In the genomic region with DNA sequence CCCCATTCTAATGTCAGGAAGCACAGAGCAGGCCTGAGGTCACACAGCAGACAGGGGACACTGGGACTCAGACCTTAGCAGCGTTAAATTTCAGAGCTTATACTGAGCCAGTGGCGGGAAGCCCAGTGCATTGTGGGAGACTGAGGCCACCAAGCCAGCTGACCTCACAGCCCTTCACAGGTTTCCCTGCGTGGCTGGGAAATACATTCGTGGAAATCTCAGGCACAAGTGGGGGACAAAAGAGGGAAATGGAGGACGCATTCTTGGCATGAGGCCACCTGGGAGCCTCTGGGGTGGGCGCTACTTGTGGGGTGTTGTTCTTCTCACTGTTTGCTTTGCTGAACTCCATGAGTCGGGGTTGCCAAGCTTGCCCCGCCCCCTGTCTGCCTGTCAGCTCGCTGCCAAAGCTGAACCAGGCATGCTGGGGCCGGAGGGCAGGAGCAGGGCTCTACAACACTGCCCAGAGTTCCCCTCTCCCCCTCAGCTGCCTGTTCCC, we compare ENCODE assay signal across 8 mouse cellular contexts. TPM values are rescaled to one million over a fixed set of nuclear protein-coding genes. Genes with fewer than 3 reads are reported as not detected.
DNase-seq lines count a peak whose midpoint lies in the region; ATAC-seq and TF ChIP-seq lines count a peak whose summit lies in the region.

No protein-coding gene starts in this region.

- H3K27me3 ChIP-seq in forebrain, embryonic 10.5 days (ENCODE audit: poor library complexity, severe bottlenecking): peaks cover 19% of the 10 kb centered on the region
- H3K27me3 ChIP-seq in forebrain, embryonic 11.5 days (ENCODE audit: control insufficient read depth, insufficient read depth, low read length): no peaks in the 10 kb centered on the region
- no peaks in the 10 kb centered on the region for H3K27me3 ChIP-seq in forebrain, postnatal 0 days (ENCODE audit: insufficient read depth, low read length)

- H3K27ac ChIP-seq in forebrain, embryonic 10.5 days: peak overlapping the region; percentile 67
- H3K27ac ChIP-seq in forebrain, embryonic 11.5 days (ENCODE audit: low read depth, low read length): no peak overlapping the region
- no peak overlapping the region for H3K27ac ChIP-seq in forebrain, postnatal 0 days (ENCODE audit: low read depth, low read length)

- H3K36me3 ChIP-seq in forebrain, embryonic 10.5 days (replicated peaks): no peaks in the 10 kb centered on the region
- no peaks in the 10 kb centered on the region for H3K36me3 ChIP-seq in forebrain, embryonic 11.5 days (ENCODE audit: control insufficient read depth, insufficient read depth, low read length)
- no peaks in the 10 kb centered on the region for H3K36me3 ChIP-seq in forebrain, postnatal 0 days (ENCODE audit: insufficient read depth)

- H3K4me1 ChIP-seq in forebrain, embryonic 10.5 days: peaks cover 39% of the 10 kb centered on the region
- peaks cover 11% of the 10 kb centered on the region for H3K4me1 ChIP-seq in forebrain, embryonic 11.5 days (replicated peaks; ENCODE audit: control insufficient read depth, insufficient read depth, low read length)
- H3K4me1 ChIP-seq in forebrain, postnatal 0 days (ENCODE audit: insufficient read depth): no peaks in the 10 kb centered on the region

- no peak for ATAC-seq in forebrain, embryonic 11.5 days (replicated peaks; ENCODE audit: low FRiP score)
- peak; percentile 63; the same call in 1 of the 2 replicates for ATAC-seq in forebrain, postnatal 0 days

- no peak for DNase-seq in forebrain, embryonic 10.5 days (ENCODE audit: extremely low spot score, low spot score)
- DNase-seq in forebrain, embryonic 11.5 days (ENCODE audit: low spot score): no peak
- peak; percentile 31 for DNase-seq in forebrain, postnatal 0 days
- DNase-seq in kidney, adult 18-20 months: peak; percentile 41
- DNase-seq in lung, postnatal 4 days: peak; percentile 48 to 60
- DNase-seq in layer of hippocampus, adult 9-11 months: no peak
- DNase-seq in thymus, postnatal 14 days: no peak
- no peak for DNase-seq in frontal cortex, postnatal 10 days (ENCODE audit: low spot score in 2 of 2)

- H3K4me2 ChIP-seq in forebrain, embryonic 11.5 days (ENCODE audit: low read depth, low read length, severe bottlenecking): no peak overlapping the region
- no peak overlapping the region for H3K4me2 ChIP-seq in forebrain, postnatal 0 days (ENCODE audit: low read depth)

- H3K9me3 ChIP-seq in forebrain, embryonic 10.5 days: no peaks in the 10 kb centered on the region
- no peaks in the 10 kb centered on the region for H3K9me3 ChIP-seq in forebrain, embryonic 11.5 days (ENCODE audit: control insufficient read depth, low read length)
- H3K9me3 ChIP-seq in forebrain, postnatal 0 days (ENCODE audit: low read length): no peaks in the 10 kb centered on the region

- no peak for TF ChIP-seq CTCF in forebrain, postnatal 0 days (IDR thresholded peaks at IDR 0.05; ENCODE audit: low read depth)

- 46% methylated on average over 10 of the region's 10 CpGs for WGBS in forebrain, embryonic 10.5 days
- whole genome bisulfite sequencing in forebrain, embryonic 11.5 days: 50% methylated on average over 10 of the region's 10 CpGs
- 16% methylated on average over 10 of the region's 10 CpGs for WGBS in forebrain, postnatal 0 days

- no peak overlapping the region for H3K9ac ChIP-seq in forebrain, embryonic 11.5 days (ENCODE audit: low read length)
- no peak overlapping the region for H3K9ac ChIP-seq in forebrain, postnatal 0 days

- H3K4me3 ChIP-seq in forebrain, embryonic 10.5 days: no peak overlapping the region
- no peak overlapping the region for H3K4me3 ChIP-seq in forebrain, embryonic 11.5 days (ENCODE audit: low read depth, low read length)
- H3K4me3 ChIP-seq in forebrain, postnatal 0 days (ENCODE audit: low read depth, low read length): no peak overlapping the region

RNA-seq across cellular contexts. Expression of a gene that starts 29.9 kb away (rescaled TPM):
- 0.37 and 0.61 TPM in 2 replicates for polyA plus RNA-seq in forebrain, embryonic 10.5 days (2016; fragmentation: Nextera tagmentation; extraction: Ambion mirVana)
- 0.32 and 0.59 TPM in 2 replicates for polyA plus RNA-seq in forebrain, embryonic 11.5 days (2014; fragmentation: Nextera tagmentation; extraction: Ambion mirVana)
- total RNA-seq in forebrain, postnatal 0 days (2014; rRNA removed): 0.10 and 0.46 TPM in 2 replicates
- 0.08 and 0.09 TPM in 2 replicates for polyA plus RNA-seq in forebrain, postnatal 0 days (2015; fragmentation: Nextera tagmentation; extraction: Ambion mirVana)

Comparison
In these comparisons a context has a peak if more than half of its experiments do, and no peak if none do; other contexts are left out.
1. DNase-seq: peak in forebrain, postnatal 0 days (single experiment), kidney, adult 18-20 months (single experiment) and lung, postnatal 4 days (2 of 2); none in forebrain, embryonic 10.5 days (single experiment), forebrain, embryonic 11.5 days (single experiment), layer of hippocampus, adult 9-11 months (single experiment), thymus, postnatal 14 days (single experiment) and frontal cortex, postnatal 10 days (0 of 2).